Mouse (Mus musculus) kidney, adult 2 months (tissue): ENCODE data around the gene Egfl7.

ENCODE experiments used
- CTCF ChIP-seq: fragments of 200-500 bp; conservative IDR thresholded peaks from 2 replicates; pipeline ENCODE4 v1.5.1; 2011; ENCODE audit warnings: low read depth, mild to moderate bottlenecking, control low read depth, low read length, moderate library complexity, mixed read lengths; ENCODE audit not compliant: insufficient read depth, insufficient read length
- POLR2A ChIP-seq: fragments of 200-500 bp; IDR thresholded peaks from one replicate; pipeline ENCODE4 v1.6.1; 2011; ENCODE audit warnings: low read depth, low read length, control low read depth

- TF ChIP-seq POLR2A (no peak), CTCF (no peak)
These were observed 58.8 kb downstream of the Egfl7 start for GRCm38 (mm10) chr2:26638572-26638971.
